Mouse (Mus musculus) spleen, postnatal 4 days (tissue): ENCODE data around the gene Tbcd.

Source experiments
- DNase-seq, 2 experiments: peaks; one replicate each; pipeline ENCODE4 v3.0.0; 2022; ENCODE audit warnings: low spot score in 2 of 2

The Tbcd gene

DNA sequence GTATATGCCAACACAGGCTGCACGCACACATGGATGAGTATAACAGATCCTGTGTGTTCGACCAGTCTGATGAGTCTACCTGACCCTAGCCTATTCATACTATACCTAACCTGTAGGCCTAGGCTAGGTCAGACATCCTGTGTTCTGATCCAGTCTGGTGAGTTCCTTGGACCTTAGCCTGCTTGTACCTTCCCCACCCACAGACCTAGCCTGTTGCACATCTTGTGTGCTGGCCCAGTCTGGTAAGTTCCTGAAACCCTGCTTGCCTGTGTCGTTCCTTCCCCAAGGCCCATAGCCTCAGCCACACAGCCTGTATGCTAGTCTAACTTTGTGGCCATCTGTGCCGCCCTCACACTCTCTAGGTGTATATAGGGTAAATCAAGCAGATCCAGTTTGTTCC is 112.5 kb downstream of the Tbcd start:
- DNase-seq = no peak

DNA sequence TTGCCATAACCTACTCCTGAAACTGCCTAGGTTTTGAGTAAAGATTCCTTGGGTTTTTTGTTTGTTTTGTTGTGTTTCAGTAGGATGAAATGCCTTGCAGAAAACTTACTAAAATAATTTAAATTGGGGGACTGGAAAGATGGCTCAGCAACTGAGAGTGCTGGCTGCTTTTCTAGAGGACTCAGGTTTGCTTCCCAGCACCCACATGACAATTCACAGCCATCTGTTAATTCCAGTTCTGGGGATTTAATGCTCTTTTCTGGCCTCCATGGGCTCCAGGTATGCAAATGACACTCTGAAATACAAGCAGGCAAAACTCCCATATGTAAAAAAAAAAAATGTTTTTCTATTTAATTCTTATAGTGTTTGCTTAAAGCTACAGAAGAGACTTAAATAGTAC is 130.1 kb downstream of the Tbcd start:
- no peak for DNase-seq

GRCm38 (mm10) chr11:121597254-121597653 is 145.5 kb downstream of the Tbcd start:
- DNase-seq = no peak

DNA sequence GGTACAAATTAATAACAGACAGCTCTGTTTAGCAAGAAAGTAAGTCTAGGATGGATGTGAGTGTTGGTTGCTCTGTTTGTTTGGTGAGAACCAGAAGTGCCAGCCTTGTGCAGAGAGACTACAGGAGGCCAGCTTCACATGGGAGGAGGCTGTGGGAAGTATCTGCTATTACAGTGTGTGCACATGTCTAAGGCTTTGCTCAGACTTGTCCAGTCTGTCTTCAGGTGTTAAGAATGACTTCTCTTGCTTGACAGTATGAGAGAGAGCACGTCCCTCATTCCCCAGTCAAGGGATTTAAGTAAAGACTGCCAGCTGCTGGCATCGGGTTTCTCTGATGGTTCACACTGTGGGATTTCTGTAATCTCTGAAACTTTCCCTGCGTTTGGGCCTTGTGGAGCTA is 149.7 kb downstream of the Tbcd start:
- no peak for DNase-seq

DNA sequence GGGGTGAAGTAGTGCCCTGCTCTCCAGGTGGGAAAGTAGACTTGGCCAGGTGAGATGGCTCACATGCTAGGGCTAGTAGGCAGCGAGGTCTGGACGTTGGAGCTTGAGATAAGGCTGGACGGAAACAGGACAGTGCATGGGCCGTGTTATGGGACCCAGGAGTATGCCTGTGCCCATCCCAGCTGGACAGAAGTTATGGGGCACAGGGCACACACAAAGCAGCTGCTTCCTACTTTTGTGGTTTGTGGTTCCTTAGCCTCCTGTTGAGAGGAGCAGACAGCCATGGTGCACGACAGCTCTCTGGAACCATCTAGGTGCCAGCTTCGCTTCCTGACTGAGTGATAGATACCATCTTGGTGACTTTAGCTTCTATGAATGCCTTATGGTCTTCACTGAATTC is 153.9 kb downstream of the Tbcd start:
- no peak for DNase-seq

DNA sequence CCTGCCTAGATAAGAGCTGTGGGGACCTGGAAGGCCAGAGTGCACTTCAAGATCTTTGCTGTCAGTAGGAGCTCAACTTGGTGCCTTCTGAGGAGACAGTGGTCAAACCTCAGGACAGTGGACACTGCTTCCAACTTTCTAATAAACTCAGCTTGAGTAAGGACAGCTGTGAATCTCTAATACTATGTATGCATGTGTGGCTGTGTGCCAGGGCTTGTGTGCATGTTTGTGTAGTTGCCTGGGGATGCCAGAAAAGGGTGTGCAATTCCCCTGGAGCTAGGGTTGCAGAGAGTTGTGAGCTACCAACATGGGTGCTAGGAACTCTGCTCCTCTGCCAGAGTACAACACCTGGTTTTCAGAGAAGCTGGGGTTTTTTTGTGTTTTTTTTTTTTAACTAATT is 159.2 kb downstream of the Tbcd start:
- no peak for DNase-seq

- DNase-seq = no peak
These were observed 164.3 kb downstream of the Tbcd start for GRCm38 (mm10) chr11:121615961-121616485.

DNA sequence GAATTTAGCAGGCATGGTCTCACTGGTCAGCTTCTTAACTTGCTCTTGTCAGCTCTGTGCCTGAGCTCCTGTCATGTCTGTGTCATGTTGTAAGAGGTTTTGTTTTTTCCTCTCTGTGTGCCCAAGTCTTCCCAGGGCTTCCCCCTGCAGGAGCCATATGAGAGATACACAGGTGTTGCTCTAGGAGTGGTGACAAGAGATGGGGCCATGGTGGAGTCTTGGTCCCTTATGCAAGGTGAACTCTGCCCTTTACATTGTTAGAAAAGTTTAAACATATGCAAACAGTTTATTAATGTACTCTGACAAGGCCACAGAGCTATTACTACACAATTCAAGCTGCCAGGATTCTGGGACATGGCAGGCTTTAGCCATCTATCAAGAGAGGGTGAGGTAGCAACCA is 164.8 kb downstream of the Tbcd start:
- no peak for DNase-seq

DNA sequence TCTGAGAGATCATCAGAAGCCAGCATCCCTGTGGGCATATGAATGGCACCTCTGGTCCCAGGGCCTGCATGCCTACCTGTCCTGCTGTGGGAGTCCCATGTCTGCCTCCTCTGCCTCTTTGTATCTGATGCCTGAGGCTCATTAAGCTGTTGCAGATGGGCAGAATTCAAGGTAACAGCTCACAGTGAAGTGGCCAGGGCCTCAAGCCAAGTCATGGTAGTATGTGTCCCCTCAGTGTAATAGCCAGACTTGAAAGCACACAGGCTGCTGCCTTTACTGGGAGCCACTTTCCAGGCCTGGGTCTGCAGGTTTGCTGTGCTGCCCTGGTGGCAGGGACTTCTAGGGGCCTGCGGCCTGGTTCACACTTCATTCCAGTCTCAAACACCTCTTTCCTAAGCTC is 165.6 kb downstream of the Tbcd start:
- DNase-seq = no peak

DNA sequence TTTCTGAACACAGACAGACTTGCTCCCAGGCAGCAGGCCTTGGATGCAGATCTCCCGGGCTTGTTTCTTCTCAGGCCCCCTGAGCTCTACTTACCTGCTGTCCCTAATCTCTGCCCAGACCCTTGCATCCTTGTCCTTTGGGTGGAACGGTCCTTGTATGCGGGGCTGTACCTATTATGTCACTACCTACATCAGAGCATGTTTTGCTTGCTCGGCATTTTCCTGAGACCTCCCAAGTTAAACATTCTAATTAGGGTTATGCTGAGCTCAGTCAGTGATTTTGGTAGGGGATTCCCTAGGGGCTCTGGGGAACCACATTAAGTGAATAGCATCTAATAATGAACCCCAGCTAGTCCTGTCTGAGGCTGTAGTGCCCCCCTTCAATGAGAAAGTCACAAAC is 173.3 kb downstream of the Tbcd start:
- no peak for DNase-seq

GRCm38 (mm10) chr11:121627521-121627920 is 175.8 kb downstream of the Tbcd start:
- DNase-seq = no peak

GRCm38 (mm10) chr11:121629529-121629928 is 177.8 kb downstream of the Tbcd start:
- DNase-seq = no peak

DNA sequence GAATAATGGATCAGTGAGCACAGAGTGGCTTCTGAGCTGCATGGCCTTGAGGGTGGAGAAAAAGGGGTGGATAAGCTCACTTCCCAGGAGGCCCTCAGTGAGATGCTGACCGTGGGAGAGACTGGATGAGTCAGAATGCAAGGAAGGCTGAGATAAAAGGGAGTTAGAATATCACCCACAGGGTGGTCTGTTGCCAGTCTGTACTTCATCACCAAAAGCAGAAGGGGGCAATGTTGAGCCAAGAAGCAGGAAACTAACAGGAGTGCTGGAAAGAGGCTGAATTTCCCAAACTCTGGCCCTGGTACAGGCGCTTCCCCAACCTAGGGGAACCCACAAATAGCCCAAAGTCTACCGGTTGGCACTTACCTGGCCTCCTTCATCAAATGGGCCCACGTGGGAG is 178.7 kb downstream of the Tbcd start:
- DNase-seq = no peak

GRCm38 (mm10) chr11:121631410-121631809 is 179.7 kb downstream of the Tbcd start:
- DNase-seq = no peak

DNA sequence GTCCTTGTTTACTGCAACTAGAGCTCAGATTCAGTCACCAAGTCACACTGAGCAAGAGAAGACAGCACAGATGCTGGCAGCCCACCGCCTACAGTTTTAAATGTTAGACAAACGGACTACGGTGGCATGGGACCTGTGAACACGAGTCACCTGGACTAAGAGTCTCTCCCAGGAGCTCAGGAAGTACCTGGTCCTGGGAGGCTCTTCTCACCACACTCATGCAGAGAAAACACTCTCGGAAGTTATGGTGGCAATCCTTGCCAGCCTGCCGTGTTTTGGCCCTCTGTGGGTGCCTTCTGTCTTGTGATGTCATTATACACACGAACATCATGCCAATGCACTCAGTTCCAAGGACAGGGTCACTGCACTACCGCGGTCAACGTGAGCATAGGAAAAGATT is 184.9 kb downstream of the Tbcd start:
- no peak for DNase-seq

GRCm38 (mm10) chr11:121641501-121642145 is 189.9 kb downstream of the Tbcd start:
- no peak for DNase-seq

DNA sequence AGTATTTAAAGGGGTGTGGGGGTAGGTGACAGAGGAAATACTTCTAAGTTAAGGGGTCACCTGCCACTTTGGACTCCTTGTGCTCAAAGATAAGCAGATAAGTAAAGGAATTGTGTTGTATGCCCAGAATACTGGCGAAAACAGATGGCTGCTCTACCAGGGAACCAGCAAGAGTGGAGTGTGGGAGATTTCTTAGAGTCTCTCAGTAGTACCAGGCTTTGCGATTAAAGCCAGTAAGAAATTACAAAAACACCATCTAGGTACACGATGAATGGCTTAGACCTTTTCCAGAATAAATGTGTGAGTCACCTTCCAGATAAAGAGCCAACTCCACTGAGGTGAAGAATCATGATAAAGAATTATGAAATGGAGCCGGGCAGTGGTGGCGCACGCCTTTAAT is 193.6 kb downstream of the Tbcd start:
- no peak for DNase-seq

- DNase-seq = no peak
These were observed 195.6 kb downstream of the Tbcd start for GRCm38 (mm10) chr11:121647321-121647720.

DNA sequence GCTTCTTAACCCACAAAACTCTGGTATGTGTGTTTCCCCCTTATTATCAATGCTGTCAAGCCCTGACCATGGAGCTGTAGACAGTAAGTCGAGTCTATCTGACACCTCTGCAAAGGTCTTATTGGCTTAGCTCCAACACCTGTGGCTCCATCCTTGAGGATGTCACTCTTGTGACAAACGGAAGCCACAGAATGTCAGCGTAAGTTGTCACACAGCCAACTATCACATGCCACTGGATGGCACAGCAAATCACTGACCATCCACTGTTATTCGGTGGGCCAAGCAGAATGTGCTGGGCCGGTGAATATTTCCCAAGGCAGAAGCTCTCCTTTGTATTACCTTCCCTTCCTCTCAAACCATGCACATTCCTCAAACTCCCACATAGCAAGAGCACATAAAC is 196.4 kb downstream of the Tbcd start:
- DNase-seq = no peak

DNA sequence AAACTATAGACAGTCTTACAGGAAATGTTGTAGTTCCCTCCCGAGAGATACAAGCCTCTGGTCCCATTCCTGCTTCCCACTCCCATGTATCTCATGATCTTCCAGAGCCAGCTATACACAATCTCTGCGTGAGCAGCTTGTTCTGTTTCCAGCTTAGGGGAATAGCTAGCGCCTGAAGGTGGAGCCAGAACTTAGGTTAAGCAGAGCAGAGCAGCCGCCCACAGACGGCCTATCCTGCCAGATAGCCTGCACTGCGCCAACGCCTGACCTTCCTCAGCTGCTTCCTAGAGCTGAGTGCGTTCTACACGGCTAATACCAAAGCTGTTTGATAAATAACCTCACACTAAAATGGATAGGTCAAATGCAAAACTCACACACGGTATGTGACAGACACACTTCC is 198.2 kb downstream of the Tbcd start:
- DNase-seq = no peak

DNA sequence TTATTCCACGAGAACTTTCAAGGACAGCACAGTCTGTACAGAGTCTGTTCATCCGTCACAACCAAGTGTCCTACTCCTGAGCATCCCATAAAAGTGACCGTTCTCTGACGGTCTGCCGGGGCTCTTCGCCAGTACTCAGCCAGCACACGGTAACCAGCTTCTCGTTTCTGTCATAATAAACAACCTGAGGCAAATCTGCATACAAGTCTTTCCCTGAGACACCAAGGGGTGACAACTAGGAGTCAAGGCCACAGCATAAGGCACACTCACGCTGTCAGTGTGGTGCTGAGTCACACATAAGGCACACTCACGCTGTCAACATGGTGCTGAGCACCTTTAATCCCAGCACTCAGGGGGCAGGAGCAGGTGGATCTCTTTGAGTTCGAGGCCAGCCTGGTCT is 198.9 kb downstream of the Tbcd start:
- no peak for DNase-seq

DNA sequence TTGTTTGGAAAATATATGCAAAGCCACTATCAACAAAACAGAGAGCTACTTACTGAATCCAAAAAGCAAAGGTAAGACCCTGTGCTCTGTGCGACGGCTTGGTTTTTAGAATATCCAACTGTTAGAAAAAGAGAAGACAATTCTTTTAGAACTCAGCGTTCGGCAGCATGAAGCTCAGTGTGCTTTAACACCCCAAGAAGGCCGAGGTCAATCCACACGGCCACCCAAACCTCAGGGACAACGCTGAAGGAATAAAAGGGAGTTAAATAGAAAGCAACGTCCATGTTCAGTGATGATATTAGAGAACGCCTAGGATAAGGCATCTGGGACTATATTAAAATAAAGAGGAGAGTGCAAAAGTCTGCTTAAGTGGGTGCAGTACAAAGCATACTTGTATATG is 199.8 kb downstream of the Tbcd start:
- no peak for DNase-seq

- no peak for DNase-seq
These were observed 200.2 kb downstream of the Tbcd start for GRCm38 (mm10) chr11:121651983-121652382.
